Mouse (Mus musculus) heart, embryonic 10.5 days (tissue): Measurements from ENCODE around the gene Gm49322. TPM values are rescaled to one million over a fixed set of nuclear protein-coding genes. Genes with fewer than 3 reads are reported as not detected.

Experiments used
- DNase-seq: peaks from one replicate; pipeline ENCODE4 v3.0.0-alpha.2; 2017; ENCODE audit warnings: low spot score
- H3K27ac ChIP-seq: fragments of 300-500 bp; sonication (generic); 2 replicates; pipeline ENCODE4 v1.5.1; 2016; ENCODE audit warnings: mild to moderate bottlenecking
- H3K27me3 ChIP-seq: fragments of 300-500 bp; sonication (generic); 2 replicates; pipeline ENCODE4 v1.6.1; 2016; ENCODE audit warnings: mild to moderate bottlenecking; ENCODE audit not compliant: poor library complexity, insufficient read depth, severe bottlenecking
- H3K36me3 ChIP-seq: fragments of 300-500 bp; sonication (generic); 2 replicates; pipeline ENCODE4 v1.6.1; 2016; ENCODE audit warnings: mild to moderate bottlenecking, moderate library complexity
- H3K4me1 ChIP-seq: fragments of 300-500 bp; sonication (generic); 2 replicates; pipeline ENCODE4 v1.6.1; 2016; ENCODE audit warnings: mild to moderate bottlenecking
- H3K4me3 ChIP-seq: fragments of 300-500 bp; sonication (generic); 2 replicates; pipeline ENCODE4 v1.5.1; 2016; ENCODE audit warnings: mild to moderate bottlenecking, moderate library complexity
- H3K9me3 ChIP-seq: fragments of 300-500 bp; sonication (generic); 2 replicates; pipeline ENCODE4 v1.6.1; 2016; ENCODE audit warnings: mild to moderate bottlenecking, moderate library complexity
- WGBS: fragments of 180-500 bp; shearing (Covaris S2); methylation state at CpG from one replicate; pipeline ENCODE4 v1.1.7; 2016; 5-methylcytosine and 5-hydroxymethylcytosine counted together
- polyA plus RNA-seq: library from polyadenylated mRNA; unstranded; fragments of >200 nt; fragmentation: Nextera tagmentation; extraction: Ambion mirVana; gene quantifications from 2 replicates; pipeline ENCODE4 v1.2.1, GENCODE M21; 2016

Gene Gm49322
- polyA plus RNA-seq, 1 experiment from 2014 or later = 3.5 TPM

DNA sequence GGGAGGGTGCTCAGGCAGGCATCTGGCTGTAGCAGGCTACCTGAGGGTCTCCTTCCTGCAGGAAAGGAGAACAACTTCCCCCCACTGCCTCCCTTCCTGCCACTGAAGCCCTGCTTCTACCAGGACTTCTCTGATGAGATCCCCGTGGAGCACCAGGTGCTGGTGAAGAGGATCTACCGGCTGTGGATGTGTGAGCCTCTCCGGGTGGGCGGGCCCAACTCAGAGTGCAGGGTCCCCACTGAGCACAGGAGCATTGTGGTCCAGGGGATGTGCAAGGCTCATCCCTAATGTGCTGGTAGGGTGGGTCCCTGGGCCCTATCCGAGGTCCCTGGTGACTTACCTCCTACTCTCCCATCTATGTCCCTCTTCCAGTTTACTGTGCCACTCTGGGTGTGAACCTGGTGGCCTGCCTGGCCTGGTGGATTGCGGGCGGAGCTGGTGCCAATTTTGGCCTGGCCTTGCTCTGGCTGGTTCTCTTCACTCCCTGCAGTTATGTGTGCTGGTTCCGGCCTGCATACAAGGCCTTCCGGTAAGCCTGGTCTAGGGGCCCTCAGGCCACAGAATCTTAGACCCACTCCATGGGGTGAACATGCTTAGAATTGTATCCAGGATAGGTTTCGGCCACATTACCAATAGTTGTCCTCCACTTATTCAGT is 3.6 kb downstream of the Gm49322 start:
- peaks cover 23% of the 10 kb centered on the region for H3K4me1 ChIP-seq
- H3K36me3 ChIP-seq = peaks cover 88% of the 10 kb centered on the region
- H3K27ac ChIP-seq = no peak overlapping the region
- 89% methylated on average over 10 of the region's 10 CpGs for WGBS
- no peaks in the 10 kb centered on the region for H3K9me3 ChIP-seq
- no peak overlapping the region for H3K4me3 ChIP-seq
- DNase-seq = no peak
- H3K27me3 ChIP-seq = no peaks in the 10 kb centered on the region

DNA sequence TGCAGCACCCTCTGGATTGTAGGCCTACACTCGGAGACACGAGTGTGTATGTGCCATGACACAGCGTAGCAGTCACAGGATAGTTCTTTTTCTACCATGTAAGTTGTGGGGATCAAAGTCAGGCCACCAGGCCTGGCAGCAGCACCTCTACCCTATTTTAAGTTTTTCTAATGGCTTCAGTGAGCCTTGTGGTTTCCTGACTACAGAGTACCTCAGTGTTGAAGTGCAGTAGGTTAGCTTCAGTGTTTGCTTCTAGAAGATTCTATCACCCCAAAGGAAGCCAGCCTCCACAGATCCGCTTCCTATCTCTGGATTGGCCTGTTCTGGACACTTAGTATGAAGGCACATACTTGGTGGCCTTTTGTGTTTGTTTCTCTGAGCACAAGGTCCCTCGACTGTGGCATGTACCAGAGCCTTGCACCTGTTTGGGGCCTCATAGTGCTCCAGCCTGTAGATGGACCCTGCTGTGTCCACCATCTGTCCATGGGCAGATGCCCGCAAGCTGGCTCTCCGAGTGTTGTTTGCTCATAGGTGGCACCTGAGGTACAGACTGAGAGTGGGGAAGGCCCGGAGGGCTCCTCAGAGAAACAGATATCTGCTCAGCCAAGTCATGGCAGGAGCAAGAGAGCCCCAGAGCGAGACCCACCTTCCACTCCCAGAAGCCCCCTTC is 4.4 kb downstream of the Gm49322 start:
- no peaks in the 10 kb centered on the region for H3K9me3 ChIP-seq
- no peaks in the 10 kb centered on the region for H3K27me3 ChIP-seq
- H3K27ac ChIP-seq = no peak overlapping the region
- peaks cover 16% of the 10 kb centered on the region for H3K4me1 ChIP-seq
- H3K4me3 ChIP-seq = no peak overlapping the region
- DNase-seq = no peak
- 87% methylated on average over 9 of the region's 9 CpGs for WGBS
- H3K36me3 ChIP-seq = peaks cover 92% of the 10 kb centered on the region

DNA sequence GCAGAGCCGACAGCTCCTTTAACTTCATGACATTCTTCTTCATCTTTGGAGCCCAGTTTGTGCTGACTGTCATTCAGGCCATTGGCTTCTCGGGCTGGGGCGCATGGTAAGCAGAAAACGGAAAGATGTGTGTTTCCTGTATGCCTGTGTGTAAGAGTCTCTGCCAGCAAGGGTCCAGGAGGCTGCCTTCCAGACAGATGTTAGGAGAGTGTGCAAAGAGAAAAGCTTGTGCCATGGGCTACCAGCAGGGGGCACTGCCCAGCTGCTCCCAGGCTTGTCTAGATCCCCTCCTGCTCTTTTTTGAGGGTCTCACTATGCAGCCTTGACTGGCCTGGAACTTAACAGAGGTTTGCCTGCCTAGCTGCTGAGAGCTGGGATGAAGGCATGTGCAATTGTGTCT is 5.2 kb downstream of the Gm49322 start:
- Histone ChIP-seq H3K4me3 (no peak overlapping the region), H3K36me3 (peaks cover 95% of the 10 kb centered on the region), H3K27ac (no peak overlapping the region), H3K27me3 (no peaks in the 10 kb centered on the region), H3K4me1 (peaks cover 16% of the 10 kb centered on the region), H3K9me3 (no peaks in the 10 kb centered on the region)
- 68% methylated on average over 4 of the region's 4 CpGs for WGBS
- DNase-seq = no peak

- Histone ChIP-seq H3K4me1 (peaks cover 16% of the 10 kb centered on the region), H3K27ac (no peak overlapping the region), H3K36me3 (peaks cover 86% of the 10 kb centered on the region), H3K27me3 (no peaks in the 10 kb centered on the region), H3K9me3 (no peaks in the 10 kb centered on the region), H3K4me3 (no peak overlapping the region)
- DNase-seq = no peak
- 94% methylated on average over 3 of the region's 3 CpGs for WGBS
These were observed 6.1 kb downstream of the Gm49322 start for GRCm38 (mm10) chr10:80611905-80612304.

DNA sequence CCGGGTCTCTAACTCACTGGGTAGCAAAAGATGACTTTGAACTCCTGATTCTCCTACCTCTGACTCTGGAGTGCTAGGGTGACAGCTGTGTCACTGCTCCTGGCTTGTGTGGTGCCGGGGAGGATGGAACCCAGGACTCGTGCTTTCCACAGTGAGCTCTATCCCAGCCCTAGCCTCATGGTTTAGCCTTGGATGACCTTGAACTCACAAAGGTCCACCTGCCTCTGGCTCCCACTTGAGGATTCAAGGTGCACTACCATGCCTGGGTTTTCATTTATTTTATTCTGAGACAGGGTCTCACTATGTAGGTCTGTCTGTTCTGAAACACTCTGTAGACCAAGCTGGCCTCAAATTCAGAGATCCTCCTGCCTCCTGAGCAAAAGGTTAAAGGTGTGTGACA is 8.0 kb downstream of the Gm49322 start:
- WGBS = 89% methylated on average over 3 of the region's 3 CpGs
- Histone ChIP-seq H3K9me3 (no peaks in the 10 kb centered on the region), H3K27me3 (no peaks in the 10 kb centered on the region), H3K27ac (no peak overlapping the region), H3K4me3 (no peak overlapping the region), H3K36me3 (peaks cover 67% of the 10 kb centered on the region), H3K4me1 (peaks cover 8% of the 10 kb centered on the region; the same call in 1 of the 2 replicates)
- no peak for DNase-seq

DNA sequence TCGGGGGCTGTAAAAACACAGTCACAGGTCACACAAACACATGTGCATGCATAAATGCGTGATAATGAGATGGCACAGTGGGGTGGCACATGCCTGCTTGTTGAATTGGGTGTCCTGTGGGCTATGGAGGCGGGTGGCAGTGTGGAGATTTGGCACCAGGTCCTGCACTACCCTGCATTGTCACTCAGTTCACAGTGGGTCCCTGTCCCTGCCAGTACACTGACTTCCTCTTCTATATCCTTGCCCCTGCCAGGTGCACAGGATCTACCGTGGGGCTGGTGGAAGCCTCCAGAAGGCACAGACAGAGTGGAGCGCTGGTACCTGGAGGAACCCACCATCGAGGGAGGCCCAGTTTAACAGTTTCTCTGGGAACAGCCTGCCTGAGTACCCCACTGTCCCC is 8.5 kb downstream of the Gm49322 start:
- no peak overlapping the region for H3K27ac ChIP-seq
- no peak overlapping the region for H3K4me3 ChIP-seq
- H3K4me1 ChIP-seq = peaks cover 8% of the 10 kb centered on the region; the same call in 1 of the 2 replicates
- DNase-seq = no peak
- H3K9me3 ChIP-seq = no peaks in the 10 kb centered on the region
- peaks cover 62% of the 10 kb centered on the region for H3K36me3 ChIP-seq
- 90% methylated on average over 6 of the region's 6 CpGs for WGBS
- no peaks in the 10 kb centered on the region for H3K27me3 ChIP-seq

DNA sequence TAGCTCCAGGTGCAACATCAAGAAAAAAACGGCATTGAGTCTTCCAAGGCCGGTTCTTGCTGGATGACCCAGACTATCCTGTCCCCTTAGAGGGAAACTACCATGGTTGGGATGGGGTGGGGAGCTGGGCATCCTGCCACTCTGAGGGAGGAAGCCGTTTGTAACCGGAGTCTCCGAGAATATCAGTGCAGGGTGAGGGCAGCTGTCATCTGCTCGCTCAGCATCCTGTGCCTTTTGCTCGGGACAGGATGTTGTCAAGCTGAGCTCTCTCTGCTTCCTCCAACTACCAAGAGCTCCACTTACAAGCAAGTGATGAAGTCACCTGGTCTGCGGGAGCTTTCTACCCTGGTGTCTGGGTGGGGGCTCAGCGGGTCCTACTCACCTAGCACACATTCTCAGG is 12.4 kb downstream of the Gm49322 start:
- Histone ChIP-seq H3K4me3 (no peak overlapping the region), H3K27me3 (no peaks in the 10 kb centered on the region), H3K36me3 (peaks cover 28% of the 10 kb centered on the region), H3K27ac (no peak overlapping the region), H3K9me3 (no peaks in the 10 kb centered on the region), H3K4me1 (peaks cover 18% of the 10 kb centered on the region)
- 60% methylated on average over 9 of the region's 9 CpGs for WGBS
- no peak for DNase-seq

- Histone ChIP-seq H3K36me3 (peaks cover 13% of the 10 kb centered on the region), H3K27me3 (no peaks in the 10 kb centered on the region), H3K27ac (peak overlapping the region; percentile 64; the same call in 1 of the 2 replicates), H3K4me1 (peaks cover 33% of the 10 kb centered on the region), H3K4me3 (no peak overlapping the region), H3K9me3 (no peaks in the 10 kb centered on the region)
- DNase-seq = no peak
- WGBS = 27% methylated on average over 8 of the region's 8 CpGs
These were observed 13.8 kb downstream of the Gm49322 start for GRCm38 (mm10) chr10:80619465-80620244.

DNA sequence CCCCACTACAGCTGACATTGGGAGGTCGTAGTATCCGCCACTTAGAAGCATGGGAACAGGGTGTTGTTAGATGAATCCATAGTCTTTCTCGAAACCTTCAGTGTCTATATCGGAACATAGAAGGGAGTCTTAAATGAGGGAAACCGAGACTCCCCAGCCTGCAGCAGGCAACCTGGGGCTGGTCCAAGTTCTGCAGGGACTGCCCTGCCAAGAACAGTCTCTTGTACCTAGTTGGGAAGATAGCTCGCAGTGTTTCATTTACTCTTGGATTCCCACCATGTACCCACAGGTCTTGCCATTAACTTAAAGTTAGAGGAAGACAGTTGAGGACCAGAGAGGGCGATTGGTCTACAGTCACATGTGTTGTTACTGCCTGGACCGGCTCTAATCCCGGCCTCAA is 14.5 kb downstream of the Gm49322 start:
- 81% methylated on average over 9 of the region's 9 CpGs for WGBS
- H3K4me1 ChIP-seq = peaks cover 40% of the 10 kb centered on the region
- DNase-seq = no peak
- peak overlapping the region; percentile 96; the same call in 1 of the 2 replicates for H3K27ac ChIP-seq
- no peak overlapping the region for H3K4me3 ChIP-seq
- H3K27me3 ChIP-seq = no peaks in the 10 kb centered on the region
- peaks cover 9% of the 10 kb centered on the region for H3K36me3 ChIP-seq
- H3K9me3 ChIP-seq = no peaks in the 10 kb centered on the region

DNA sequence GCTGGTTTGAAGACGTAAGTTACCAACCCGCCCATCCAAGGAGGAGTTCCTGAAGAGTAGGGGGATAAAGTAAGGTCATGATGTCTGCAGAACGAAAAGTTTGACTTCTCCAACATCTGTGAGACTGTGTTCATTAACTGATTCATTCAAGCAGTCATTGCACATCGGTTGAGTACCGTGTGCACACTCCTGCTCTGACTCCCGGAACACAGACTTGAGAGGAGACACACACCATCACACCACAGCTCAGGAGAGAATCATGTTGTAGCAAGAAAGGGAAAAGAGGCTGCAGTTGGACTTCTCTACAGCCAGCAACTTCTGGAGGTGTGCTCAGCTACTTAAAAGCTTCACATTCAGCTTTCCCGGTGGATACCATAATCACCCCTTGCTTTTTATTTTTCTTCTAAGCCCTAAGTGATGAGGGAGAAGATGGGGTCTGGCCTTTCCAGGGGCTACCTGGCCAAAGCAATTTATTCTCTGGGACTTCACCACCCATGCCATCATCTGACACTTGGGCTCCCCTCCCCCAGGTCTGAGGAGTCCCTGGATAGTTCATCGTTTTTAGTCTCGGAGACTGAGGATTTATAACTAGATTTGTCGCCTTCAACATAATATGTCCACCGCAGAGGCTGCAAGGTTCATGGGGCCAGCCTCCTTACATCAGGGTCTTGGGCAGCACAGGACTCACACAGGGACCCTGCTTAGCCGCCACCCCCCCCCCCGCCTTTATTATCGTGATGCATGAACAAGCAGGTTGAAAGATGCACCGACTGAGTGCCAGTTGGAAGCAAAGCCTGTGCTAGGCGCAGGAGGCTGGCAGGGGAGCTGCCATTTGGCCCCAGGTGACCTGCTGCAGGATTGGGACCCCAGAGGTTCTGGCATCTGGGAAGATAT is 15.2 kb downstream of the Gm49322 start:
- WGBS = 59% methylated on average over 16 of the region's 16 CpGs
- no peaks in the 10 kb centered on the region for H3K27me3 ChIP-seq
- peak overlapping the region; percentile 91 for H3K4me3 ChIP-seq

DNA sequence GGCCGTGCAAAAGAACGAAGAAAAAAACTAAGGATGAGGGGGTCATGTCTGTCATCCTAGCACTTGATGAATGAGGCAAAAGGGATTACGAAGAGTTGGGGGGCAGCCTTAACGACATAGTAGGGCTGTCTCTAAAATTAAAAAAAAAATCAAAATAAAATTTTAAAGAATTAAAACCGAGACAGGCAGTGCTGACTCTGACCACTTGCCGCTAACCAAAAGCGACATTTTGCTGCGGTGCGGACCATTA is 15.8 kb downstream of the Gm49322 start:
- Histone ChIP-seq H3K4me3 (peak overlapping the region; percentile 91), H3K9me3 (no peaks in the 10 kb centered on the region), H3K4me1 (peaks cover 53% of the 10 kb centered on the region), H3K36me3 (peaks cover 7% of the 10 kb centered on the region; the same call in 1 of the 2 replicates), H3K27me3 (no peaks in the 10 kb centered on the region), H3K27ac (peak overlapping the region; percentile 96)
- DNase-seq = no peak
- 4% methylated on average over 9 of the region's 9 CpGs for WGBS

More for the DNA sequence above, 15.2 kb downstream of the Gm49322 start:
- H3K36me3 ChIP-seq = peaks cover 7% of the 10 kb centered on the region; the same call in 1 of the 2 replicates
- DNase-seq = no peak
- H3K9me3 ChIP-seq = no peaks in the 10 kb centered on the region
- peaks cover 47% of the 10 kb centered on the region for H3K4me1 ChIP-seq
- H3K27ac ChIP-seq = peak overlapping the region; percentile 96

GRCm38 (mm10) chr10:80621940-80622660 is 16.3 kb downstream of the Gm49322 start:
- WGBS = under 1% methylated on average over 64 of the region's 64 CpGs
- H3K4me3 ChIP-seq = peak overlapping the region; percentile 91
- H3K27me3 ChIP-seq = no peaks in the 10 kb centered on the region
- peak overlapping the region; percentile 96 for H3K27ac ChIP-seq
- H3K36me3 ChIP-seq = peaks cover 7% of the 10 kb centered on the region; the same call in 1 of the 2 replicates
- peak; percentile 100 for DNase-seq
- H3K4me1 ChIP-seq = peaks cover 55% of the 10 kb centered on the region
- H3K9me3 ChIP-seq = no peaks in the 10 kb centered on the region
